Mouse (Mus musculus): ENCODE results near the gene Mgl2. TPM values are rescaled to one million over a fixed set of nuclear protein-coding genes. Genes with fewer than 3 reads are reported as not detected.

Gene Mgl2
- polyA plus RNA-seq, 1 experiment from 2014 or later, result 0.50 TPM

DNA sequence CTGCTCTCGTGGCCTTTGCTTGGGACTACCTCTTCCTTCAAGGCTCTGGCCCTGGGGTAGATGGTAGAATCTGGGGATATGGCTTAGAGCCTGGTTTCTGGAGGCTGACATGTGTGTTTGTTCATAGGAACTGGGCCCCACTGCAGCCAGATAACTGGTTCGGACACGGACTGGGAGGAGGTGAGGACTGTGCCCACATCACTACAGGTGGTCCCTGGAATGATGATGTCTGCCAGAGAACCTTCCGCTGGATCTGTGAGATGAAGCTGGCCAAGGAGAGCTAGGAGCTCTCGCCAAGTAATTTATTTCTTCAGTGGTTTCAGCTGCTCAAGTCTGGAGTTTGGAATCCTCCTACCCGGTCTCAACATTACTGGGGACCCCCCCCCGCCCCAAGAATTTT is 40.2 kb downstream of the Mgl2 start:
- 80% methylated on average over 7 of the region's 7 CpGs for WGBS
- H3K9ac ChIP-seq (ENCODE audit: low read depth, low read length), result no peak overlapping the region
- H3K27me3 ChIP-seq (replicated peaks; ENCODE audit: control insufficient read depth, insufficient read depth, low read length), result no peaks in the 10 kb centered on the region
- H3K36me3 ChIP-seq (ENCODE audit: control insufficient read depth, insufficient read depth), result no peaks in the 10 kb centered on the region
- H3K4me3 ChIP-seq (ENCODE audit: low read depth, low read length), result no peak overlapping the region
- TF ChIP-seq CTCF (IDR thresholded peaks at IDR 0.05; ENCODE audit: low read depth), result no peak
- H3K4me2 ChIP-seq (replicated peaks; ENCODE audit: low read depth), result no peak overlapping the region
- H3K27ac ChIP-seq (ENCODE audit: low read depth, low read length), result no peak overlapping the region
- H3K9me3 ChIP-seq (ENCODE audit: control insufficient read depth), result no peaks in the 10 kb centered on the region
- no peaks in the 10 kb centered on the region for H3K4me1 ChIP-seq (replicated peaks; ENCODE audit: control insufficient read depth, insufficient read depth, low read length)
- ATAC-seq, result no peak

GRCm38 (mm10) chr11:70171181-70171580 is 41.1 kb downstream of the Mgl2 start:
- Histone ChIP-seq H3K27me3 (replicated peaks; ENCODE audit: control insufficient read depth, insufficient read depth, low read length) (no peaks in the 10 kb centered on the region), H3K9ac (ENCODE audit: low read depth, low read length) (no peak overlapping the region), H3K27ac (ENCODE audit: low read depth, low read length) (no peak overlapping the region), H3K4me2 (replicated peaks; ENCODE audit: low read depth) (no peak overlapping the region), H3K4me1 (replicated peaks; ENCODE audit: control insufficient read depth, insufficient read depth, low read length) (no peaks in the 10 kb centered on the region), H3K36me3 (ENCODE audit: control insufficient read depth, insufficient read depth) (no peaks in the 10 kb centered on the region), H3K4me3 (ENCODE audit: low read depth, low read length) (no peak overlapping the region), H3K9me3 (ENCODE audit: control insufficient read depth) (no peaks in the 10 kb centered on the region)
- no peak for TF ChIP-seq CTCF (IDR thresholded peaks at IDR 0.05; ENCODE audit: low read depth)
- 71% methylated on average over 7 of the region's 7 CpGs for WGBS
- no peak for ATAC-seq

- WGBS, result 55% methylated on average over 3 of the region's 3 CpGs
- no peaks in the 10 kb centered on the region for H3K36me3 ChIP-seq (ENCODE audit: control insufficient read depth, insufficient read depth)
- no peak overlapping the region for H3K4me3 ChIP-seq (ENCODE audit: low read depth, low read length)
- no peak overlapping the region for H3K4me2 ChIP-seq (replicated peaks; ENCODE audit: low read depth)
- H3K9ac ChIP-seq (ENCODE audit: low read depth, low read length), result no peak overlapping the region
- TF ChIP-seq CTCF (IDR thresholded peaks at IDR 0.05; ENCODE audit: low read depth), result peak; percentile 74
- H3K27me3 ChIP-seq (replicated peaks; ENCODE audit: control insufficient read depth, insufficient read depth, low read length), result no peaks in the 10 kb centered on the region
- H3K4me1 ChIP-seq (replicated peaks; ENCODE audit: control insufficient read depth, insufficient read depth, low read length), result no peaks in the 10 kb centered on the region
- no peak for ATAC-seq
- H3K9me3 ChIP-seq (ENCODE audit: control insufficient read depth), result no peaks in the 10 kb centered on the region
- H3K27ac ChIP-seq (ENCODE audit: low read depth, low read length), result no peak overlapping the region
Observed at GRCm38 (mm10) chr11:70171847-70172246, 41.7 kb downstream of the Mgl2 start.

DNA sequence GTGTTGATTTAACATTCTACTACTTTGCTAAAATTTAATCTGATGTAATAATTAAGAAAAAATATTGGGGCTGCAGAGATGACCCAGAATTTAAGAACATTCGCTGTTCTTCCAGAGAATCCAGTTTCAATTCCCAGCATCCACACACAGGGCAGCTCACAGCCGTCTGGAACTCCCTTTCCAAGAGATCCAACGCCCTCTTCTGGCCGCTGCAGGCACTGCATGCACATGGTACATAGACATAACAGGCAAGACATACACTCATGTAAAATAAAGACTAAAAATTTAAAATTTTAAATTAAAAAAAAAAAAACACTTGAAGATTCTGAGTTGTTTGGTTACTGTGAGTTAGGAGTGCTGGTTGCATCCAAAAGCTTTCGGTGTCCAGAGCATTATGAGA is 42.2 kb downstream of the Mgl2 start:
- Histone ChIP-seq H3K9ac (ENCODE audit: low read depth, low read length) (no peak overlapping the region), H3K27me3 (replicated peaks; ENCODE audit: control insufficient read depth, insufficient read depth, low read length) (no peaks in the 10 kb centered on the region), H3K4me2 (replicated peaks; ENCODE audit: low read depth) (no peak overlapping the region), H3K27ac (ENCODE audit: low read depth, low read length) (no peak overlapping the region), H3K36me3 (ENCODE audit: control insufficient read depth, insufficient read depth) (no peaks in the 10 kb centered on the region), H3K4me3 (ENCODE audit: low read depth, low read length) (no peak overlapping the region), H3K4me1 (replicated peaks; ENCODE audit: control insufficient read depth, insufficient read depth, low read length) (no peaks in the 10 kb centered on the region), H3K9me3 (ENCODE audit: control insufficient read depth) (no peaks in the 10 kb centered on the region)
- WGBS, result 52% methylated on average over 5 of the region's 5 CpGs
- TF ChIP-seq CTCF (IDR thresholded peaks at IDR 0.05; ENCODE audit: low read depth), result no peak
- ATAC-seq, result no peak

- H3K4me1 ChIP-seq (replicated peaks; ENCODE audit: control insufficient read depth, insufficient read depth, low read length), result no peaks in the 10 kb centered on the region
- no peak for TF ChIP-seq CTCF (IDR thresholded peaks at IDR 0.05; ENCODE audit: low read depth)
- H3K4me2 ChIP-seq (replicated peaks; ENCODE audit: low read depth), result no peak overlapping the region
- no peak overlapping the region for H3K9ac ChIP-seq (ENCODE audit: low read depth, low read length)
- ATAC-seq, result no peak
- H3K9me3 ChIP-seq (ENCODE audit: control insufficient read depth), result no peaks in the 10 kb centered on the region
- no peaks in the 10 kb centered on the region for H3K36me3 ChIP-seq (ENCODE audit: control insufficient read depth, insufficient read depth)
- no peak overlapping the region for H3K27ac ChIP-seq (ENCODE audit: low read depth, low read length)
- H3K27me3 ChIP-seq (replicated peaks; ENCODE audit: control insufficient read depth, insufficient read depth, low read length), result no peaks in the 10 kb centered on the region
- no peak overlapping the region for H3K4me3 ChIP-seq (ENCODE audit: low read depth, low read length)
- 72% methylated on average over 4 of the region's 4 CpGs for WGBS
Observed at GRCm38 (mm10) chr11:70174491-70174890, 44.4 kb downstream of the Mgl2 start.

DNA sequence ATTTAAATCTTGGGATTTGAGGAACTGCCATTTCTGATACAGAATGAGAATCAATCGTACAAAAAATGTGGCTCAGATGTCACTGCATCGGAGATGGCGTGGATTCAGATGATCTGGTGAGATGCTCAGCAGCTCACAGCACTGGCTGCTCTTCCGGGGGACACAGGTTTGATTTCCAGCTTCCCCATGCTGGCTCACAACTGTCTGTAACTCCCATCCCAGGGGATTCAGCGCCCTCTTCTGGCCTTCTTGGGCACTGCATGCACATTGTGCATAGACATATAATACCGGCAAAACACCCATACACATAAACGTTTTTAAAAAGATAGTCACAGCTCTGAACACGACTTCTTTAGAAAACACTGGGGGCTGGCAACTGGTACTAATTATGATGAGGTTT is 47.5 kb downstream of the Mgl2 start:
- no peaks in the 10 kb centered on the region for H3K36me3 ChIP-seq (ENCODE audit: control insufficient read depth, insufficient read depth)

DNA sequence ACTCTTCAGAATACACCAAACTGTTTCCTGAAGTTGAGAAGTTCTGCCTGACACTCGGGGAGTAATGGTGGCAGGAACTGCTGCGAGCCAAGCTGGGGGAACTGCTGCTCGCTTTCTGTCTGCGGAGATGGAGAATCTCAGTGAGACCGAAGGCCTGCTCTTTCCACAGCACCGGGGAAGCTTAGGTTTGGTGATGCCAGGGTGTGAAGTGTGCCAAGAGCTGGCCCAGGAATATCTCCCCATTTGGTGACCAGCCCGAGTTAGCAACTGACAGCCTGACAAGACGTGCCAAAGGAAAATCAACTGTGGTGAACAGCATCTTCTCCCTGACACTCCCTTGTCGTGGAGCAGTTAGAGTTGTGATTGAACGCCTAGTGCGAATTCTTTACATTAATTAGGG is 48.2 kb downstream of the Mgl2 start:
- 82% methylated on average over 11 of the region's 11 CpGs for WGBS
- Histone ChIP-seq H3K27me3 (replicated peaks; ENCODE audit: control insufficient read depth, insufficient read depth, low read length) (no peaks in the 10 kb centered on the region), H3K4me1 (replicated peaks; ENCODE audit: control insufficient read depth, insufficient read depth, low read length) (no peaks in the 10 kb centered on the region)

More for the DNA sequence above, 47.5 kb downstream of the Mgl2 start:
- Histone ChIP-seq H3K9ac (ENCODE audit: low read depth, low read length) (no peak overlapping the region), H3K4me3 (ENCODE audit: low read depth, low read length) (no peak overlapping the region), H3K9me3 (ENCODE audit: control insufficient read depth) (no peaks in the 10 kb centered on the region), H3K27me3 (replicated peaks; ENCODE audit: control insufficient read depth, insufficient read depth, low read length) (no peaks in the 10 kb centered on the region), H3K4me1 (replicated peaks; ENCODE audit: control insufficient read depth, insufficient read depth, low read length) (no peaks in the 10 kb centered on the region), H3K4me2 (replicated peaks; ENCODE audit: low read depth) (no peak overlapping the region), H3K27ac (ENCODE audit: low read depth, low read length) (no peak overlapping the region)
- ATAC-seq, result no peak
- 71% methylated on average over 8 of the region's 8 CpGs for whole genome bisulfite sequencing
- peak; percentile 48 for TF ChIP-seq CTCF (IDR thresholded peaks at IDR 0.05; ENCODE audit: low read depth)

More for the DNA sequence above, 48.2 kb downstream of the Mgl2 start:
- no peak overlapping the region for H3K27ac ChIP-seq (ENCODE audit: low read depth, low read length)
- no peak overlapping the region for H3K4me3 ChIP-seq (ENCODE audit: low read depth, low read length)
- no peak for ATAC-seq
- H3K4me2 ChIP-seq (replicated peaks; ENCODE audit: low read depth), result no peak overlapping the region
- no peak for TF ChIP-seq CTCF (IDR thresholded peaks at IDR 0.05; ENCODE audit: low read depth)
- H3K36me3 ChIP-seq (ENCODE audit: control insufficient read depth, insufficient read depth), result no peaks in the 10 kb centered on the region
- no peaks in the 10 kb centered on the region for H3K9me3 ChIP-seq (ENCODE audit: control insufficient read depth)
- no peak overlapping the region for H3K9ac ChIP-seq (ENCODE audit: low read depth, low read length)
